Mouse (Mus musculus): Measurements from ENCODE around the gene Pomp. TPM values are rescaled to one million over a fixed set of nuclear protein-coding genes. Genes with fewer than 3 reads are reported as not detected.

The Pomp gene
- 100 to 1,000 TPM; 161 to 185 TPM for total RNA-seq (2021)

GRCm38 (mm10) chr5:147860449-147861261 is at the start of gene Pomp:
Pomp (plus strand) TSS chr5:147860461.
- DNase-seq (ENCODE audit: low spot score in 2 of 2) = peak; percentile 90 to 95
- intact Hi-C loops (cut with DNase I) = loop anchor here (1.0 to 5.0 kb wide), 3 partner anchors 97 to 430 kb away; partner anchors contain the start of genes Mtus2 and Pan3

GRCm38 (mm10) chr5:147812255-147813040 is 47.8 kb upstream of the Pomp start:
- DNase-seq (ENCODE audit: low spot score in 2 of 2) = no peak
- intact Hi-C loops (cut with DNase I) = no loop called here

- intact Hi-C loops (cut with DNase I) = no loop called here
- no peak for DNase-seq (ENCODE audit: low spot score in 2 of 2)
Measured at GRCm38 (mm10) chr5:147814971-147815370, 45.3 kb upstream of the Pomp start.

GRCm38 (mm10) chr5:147815592-147815991 is 44.7 kb upstream of the Pomp start:
- intact Hi-C loops (cut with DNase I) = no loop called here
- DNase-seq (ENCODE audit: low spot score in 2 of 2) = no peak

GRCm38 (mm10) chr5:147816465-147816864 is 43.8 kb upstream of the Pomp start:
- DNase-seq (ENCODE audit: low spot score in 2 of 2) = no peak
- intact Hi-C loops (cut with DNase I) = no loop called here

GRCm38 (mm10) chr5:147817747-147818496 is 42.3 kb upstream of the Pomp start:
- no peak for DNase-seq (ENCODE audit: low spot score in 2 of 2)
- intact Hi-C loops (cut with DNase I) = no loop called here

- intact Hi-C loops (cut with DNase I) = no loop called here
- no peak for DNase-seq (ENCODE audit: low spot score in 2 of 2)
Measured at GRCm38 (mm10) chr5:147818866-147819265, 41.4 kb upstream of the Pomp start.

- DNase-seq (ENCODE audit: low spot score in 2 of 2) = no peak
- intact Hi-C loops (cut with DNase I) = no loop called here
Measured at GRCm38 (mm10) chr5:147819895-147820294, 40.4 kb upstream of the Pomp start.

- intact Hi-C loops (cut with DNase I) = no loop called here
- no peak for DNase-seq (ENCODE audit: low spot score in 2 of 2)
Measured at GRCm38 (mm10) chr5:147824021-147824605, 36.1 kb upstream of the Pomp start.

GRCm38 (mm10) chr5:147825375-147825969 is 34.8 kb upstream of the Pomp start:
- intact Hi-C loops (cut with DNase I) = no loop called here
- no peak for DNase-seq (ENCODE audit: low spot score in 2 of 2)

GRCm38 (mm10) chr5:147826091-147826490 is 34.2 kb upstream of the Pomp start:
- intact Hi-C loops (cut with DNase I) = no loop called here
- DNase-seq (ENCODE audit: low spot score in 2 of 2) = no peak

GRCm38 (mm10) chr5:147826546-147826945 is 33.7 kb upstream of the Pomp start:
- intact Hi-C loops (cut with DNase I) = no loop called here
- no peak for DNase-seq (ENCODE audit: low spot score in 2 of 2)

GRCm38 (mm10) chr5:147828846-147829245 is 31.4 kb upstream of the Pomp start:
- intact Hi-C loops (cut with DNase I) = no loop called here
- no peak for DNase-seq (ENCODE audit: low spot score in 2 of 2)

GRCm38 (mm10) chr5:147832842-147833241 is 27.4 kb upstream of the Pomp start:
- DNase-seq (ENCODE audit: low spot score in 2 of 2) = no peak

GRCm38 (mm10) chr5:147834841-147835500 is 25.3 kb upstream of the Pomp start:
- DNase-seq (ENCODE audit: low spot score in 2 of 2) = no peak
- intact Hi-C loops (cut with DNase I) = no loop called here

More at GRCm38 (mm10) chr5:147832842-147833241, 27.4 kb upstream of the Pomp start:
- intact Hi-C loops (cut with DNase I) = no loop called here

GRCm38 (mm10) chr5:147839418-147839817 is 20.8 kb upstream of the Pomp start:
- intact Hi-C loops (cut with DNase I) = no loop called here
- DNase-seq (ENCODE audit: low spot score in 2 of 2) = no peak

- no peak for DNase-seq (ENCODE audit: low spot score in 2 of 2)
- intact Hi-C loops (cut with DNase I) = loop anchor here (10.0 kb wide), 1 partner anchor 89 kb away; no protein-coding TSS in a partner anchor
Measured at GRCm38 (mm10) chr5:147843340-147843739, 16.9 kb upstream of the Pomp start.

- DNase-seq (ENCODE audit: low spot score in 2 of 2) = no peak
- intact Hi-C loops (cut with DNase I) = loop anchor here (5.0 to 10.0 kb wide), 5 partner anchors 91 to 513 kb away; partner anchors contain the start of gene Flt3
Measured at GRCm38 (mm10) chr5:147845319-147845718, 14.9 kb upstream of the Pomp start.
